Mouse (Mus musculus): ENCODE results near the gene I830077J02Rik.
"Not testable (repeated sequence)": the region's sequence is repeated elsewhere in the genome, so short reads cannot be mapped to it uniquely, and the experiment has no call there.

The I830077J02Rik gene

GRCm38 (mm10) chr3:105918355-105918745 lies 14.1 kb downstream of the I830077J02Rik start:
- DNase-seq (ENCODE audit: low read depth, low spot score), result no peak

- DNase-seq (ENCODE audit: low read depth, low spot score), result no peak
Measured at GRCm38 (mm10) chr3:105917656-105918354, 14.7 kb downstream of the I830077J02Rik start.

GRCm38 (mm10) chr3:105916455-105916854 lies 16.0 kb downstream of the I830077J02Rik start:
- not testable (repeated sequence) for DNase-seq (ENCODE audit: low read depth, low spot score)

DNA sequence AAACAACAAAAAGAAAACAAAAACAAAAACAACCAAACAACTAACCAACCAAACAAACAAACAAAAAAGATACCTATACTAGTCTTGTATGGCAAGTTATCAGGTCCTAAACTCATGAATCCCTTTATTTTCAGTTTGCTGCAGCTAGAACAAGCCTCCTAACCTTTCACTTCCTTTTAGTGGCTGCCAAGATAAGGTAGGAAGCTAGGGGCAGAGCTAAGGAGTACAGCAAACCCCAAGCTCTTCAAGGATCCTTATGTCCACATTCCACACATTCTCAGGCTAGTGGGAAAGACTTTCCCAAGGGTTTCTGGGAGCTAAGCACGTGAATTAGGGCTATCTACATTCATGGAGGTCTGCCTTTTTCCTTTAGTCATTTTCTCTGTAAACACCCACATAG lies 17.2 kb downstream of the I830077J02Rik start:
- DNase-seq (ENCODE audit: low read depth, low spot score), result peak; percentile 26

GRCm38 (mm10) chr3:105913839-105914681 lies 18.4 kb downstream of the I830077J02Rik start:
- DNase-seq (ENCODE audit: low read depth, low spot score), result no peak

DNA sequence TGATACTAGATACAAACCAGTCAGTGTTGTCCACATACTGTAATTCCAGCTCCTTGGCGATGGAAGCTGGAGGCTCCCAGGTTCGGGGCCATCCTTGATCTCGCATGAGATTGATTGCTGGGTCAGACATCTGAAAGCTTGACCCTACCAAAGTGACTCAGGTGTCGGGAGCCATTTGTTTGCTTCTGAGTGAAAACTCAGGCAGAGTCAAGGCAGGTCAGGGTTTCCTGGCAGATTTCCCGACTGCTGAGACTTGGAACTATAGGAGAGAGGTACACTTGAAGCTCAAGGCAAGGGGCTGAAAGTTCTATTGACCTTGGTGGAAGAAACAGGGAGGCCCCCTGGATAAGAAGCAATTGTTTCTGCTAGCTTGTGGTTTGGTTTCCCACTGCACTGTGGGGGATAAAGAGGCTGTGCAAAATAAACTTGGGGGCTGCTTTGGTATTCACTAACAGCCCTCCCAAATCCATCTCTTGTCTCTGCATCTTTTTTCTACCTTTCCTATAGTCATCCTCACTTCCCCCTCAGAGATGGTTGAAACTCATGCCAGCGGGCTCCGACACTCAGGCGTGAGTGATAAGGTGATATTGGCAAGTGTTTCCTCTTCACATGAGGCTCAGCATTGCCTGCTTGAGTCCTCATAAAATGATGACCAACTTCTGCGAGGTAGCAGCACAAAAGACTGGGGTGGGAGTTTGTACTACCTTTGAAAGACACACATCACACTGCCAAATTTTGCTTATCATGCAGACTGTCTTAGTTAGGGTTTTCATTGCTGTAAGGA lies 20.2 kb downstream of the I830077J02Rik start:
- no peak for DNase-seq (ENCODE audit: low read depth, low spot score)

DNA sequence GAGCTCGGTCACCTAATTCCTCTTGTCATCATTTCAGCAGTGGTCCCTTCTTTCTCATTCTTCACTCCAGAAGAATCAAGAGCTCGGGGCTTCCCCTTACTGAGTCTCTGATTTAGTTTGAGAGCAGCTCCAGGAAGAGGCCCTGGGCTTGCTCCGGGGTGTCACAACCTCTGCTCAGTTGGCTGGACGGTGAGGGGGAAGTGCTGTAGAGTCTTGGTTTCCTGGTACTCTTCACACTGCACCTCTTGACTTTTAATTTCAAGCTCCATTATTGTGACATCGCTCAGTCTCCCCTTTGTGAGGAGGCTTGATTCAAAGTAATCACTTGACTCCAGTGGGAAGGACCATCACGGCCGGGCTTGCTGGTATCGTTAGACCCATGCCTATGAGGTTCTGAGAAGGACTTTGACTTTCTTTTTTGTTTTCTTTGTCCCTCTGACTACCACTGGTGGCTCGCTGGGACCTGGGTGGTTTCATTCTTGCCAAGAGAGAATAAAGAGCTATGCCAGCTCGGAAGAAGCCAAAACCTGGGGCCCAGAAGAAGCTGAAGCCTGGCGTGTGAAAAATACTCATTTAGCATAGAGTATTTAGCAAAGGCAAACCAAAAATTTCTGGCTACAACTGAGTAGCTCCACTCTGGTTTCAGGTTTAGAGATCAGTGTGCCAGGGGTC lies 21.8 kb downstream of the I830077J02Rik start:
- DNase-seq (ENCODE audit: low read depth, low spot score), result no peak

GRCm38 (mm10) chr3:105908976-105909375 lies 23.5 kb downstream of the I830077J02Rik start:
- no peak for DNase-seq (ENCODE audit: low read depth, low spot score)

DNA sequence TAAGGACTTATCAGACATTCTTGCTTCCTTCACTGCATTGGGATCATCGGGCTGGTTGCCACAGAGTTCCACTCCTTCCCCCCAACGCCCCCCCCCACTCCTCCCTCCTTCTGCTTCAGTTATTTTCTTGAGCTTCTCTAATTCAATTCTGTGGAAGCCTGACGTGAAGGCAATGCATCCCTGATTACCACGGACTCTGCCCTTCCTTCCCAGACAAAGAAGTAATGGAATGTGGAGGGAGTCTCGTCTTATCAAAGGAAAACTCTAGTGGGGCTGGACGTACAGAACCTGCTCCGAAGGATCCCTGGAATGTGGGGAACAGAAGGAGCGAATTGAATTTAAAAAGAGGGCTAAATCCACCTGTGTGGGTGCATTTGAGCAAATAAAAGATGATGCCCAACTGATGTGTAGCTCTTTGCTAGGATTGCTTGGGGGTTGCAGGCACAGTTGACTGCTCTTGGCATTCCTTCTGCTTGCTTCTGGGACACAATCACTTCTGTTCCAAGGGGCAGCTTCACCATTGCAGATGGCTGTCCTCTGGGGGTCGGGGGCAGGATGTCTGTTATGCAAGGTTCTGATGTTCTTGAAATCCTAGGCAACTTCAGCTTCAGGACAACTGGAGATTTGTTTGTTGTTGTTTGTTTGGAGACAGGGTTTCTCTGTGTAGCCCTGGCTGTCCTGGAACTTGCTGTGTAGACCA lies 24.4 kb downstream of the I830077J02Rik start:
- DNase-seq (ENCODE audit: low read depth, low spot score), result peak; percentile 28

DNA sequence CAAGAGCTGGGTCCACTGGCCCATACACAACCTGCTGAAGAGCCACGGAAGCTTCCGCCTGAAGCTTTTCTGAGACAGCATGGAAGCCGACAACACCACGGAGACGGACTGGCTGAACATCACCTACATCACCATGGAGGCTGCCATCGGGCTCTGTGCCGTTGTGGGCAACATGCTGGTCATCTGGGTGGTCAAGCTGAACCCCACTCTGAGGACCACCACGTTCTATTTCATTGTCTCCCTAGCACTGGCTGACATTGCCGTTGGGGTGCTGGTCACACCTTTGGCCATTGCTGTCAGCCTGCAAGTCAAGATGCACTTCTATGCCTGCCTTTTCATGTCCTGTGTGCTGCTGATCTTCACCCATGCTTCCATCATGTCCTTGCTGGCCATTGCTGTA lies 27.7 kb downstream of the I830077J02Rik start:
- no peak for DNase-seq (ENCODE audit: low read depth, low spot score)

GRCm38 (mm10) chr3:105904213-105904612 lies 28.3 kb downstream of the I830077J02Rik start:
- no peak for DNase-seq (ENCODE audit: low read depth, low spot score)

DNA sequence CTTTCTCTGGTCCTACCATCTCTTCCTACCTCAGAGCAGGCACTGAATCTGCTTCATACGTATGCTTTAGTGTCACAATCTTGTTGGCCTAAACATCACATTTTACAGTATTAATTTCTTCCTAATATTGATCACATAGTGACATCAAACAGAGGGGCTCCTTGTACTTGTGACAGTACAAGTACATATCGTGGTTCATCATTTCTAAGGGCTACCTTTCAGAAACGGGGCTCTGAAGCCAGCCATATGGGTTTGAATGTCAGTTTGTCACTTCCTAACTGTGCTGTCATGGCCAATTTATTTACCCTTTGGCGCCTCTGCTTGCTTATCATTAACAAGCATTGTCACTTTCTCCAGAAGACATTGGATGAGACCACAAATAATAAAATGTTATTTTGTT lies 31.0 kb downstream of the I830077J02Rik start:
- no peak for DNase-seq (ENCODE audit: low read depth, low spot score)

GRCm38 (mm10) chr3:105900716-105901115 lies 31.7 kb downstream of the I830077J02Rik start:
- DNase-seq (ENCODE audit: low read depth, low spot score), result no peak

DNA sequence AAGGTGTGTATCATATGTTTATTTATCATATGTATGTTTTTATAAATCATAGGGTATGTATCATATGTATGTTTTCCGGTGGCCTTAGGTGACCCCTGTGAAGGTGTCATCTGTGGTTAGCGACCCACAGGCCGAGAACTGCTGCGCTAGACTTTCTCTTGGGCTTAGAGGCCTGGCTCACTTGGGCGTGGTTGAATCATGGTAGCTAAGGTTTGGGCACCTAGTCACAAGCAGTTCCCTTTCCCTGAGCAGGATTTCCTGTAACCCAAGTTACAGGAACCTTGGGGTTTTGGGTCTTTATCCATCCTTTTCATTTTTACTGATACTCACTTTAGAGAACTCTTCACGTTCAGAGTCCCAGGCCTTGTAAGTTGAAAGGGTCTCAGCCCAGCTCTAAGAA lies 32.2 kb downstream of the I830077J02Rik start:
- no peak for DNase-seq (ENCODE audit: low read depth, low spot score)

DNA sequence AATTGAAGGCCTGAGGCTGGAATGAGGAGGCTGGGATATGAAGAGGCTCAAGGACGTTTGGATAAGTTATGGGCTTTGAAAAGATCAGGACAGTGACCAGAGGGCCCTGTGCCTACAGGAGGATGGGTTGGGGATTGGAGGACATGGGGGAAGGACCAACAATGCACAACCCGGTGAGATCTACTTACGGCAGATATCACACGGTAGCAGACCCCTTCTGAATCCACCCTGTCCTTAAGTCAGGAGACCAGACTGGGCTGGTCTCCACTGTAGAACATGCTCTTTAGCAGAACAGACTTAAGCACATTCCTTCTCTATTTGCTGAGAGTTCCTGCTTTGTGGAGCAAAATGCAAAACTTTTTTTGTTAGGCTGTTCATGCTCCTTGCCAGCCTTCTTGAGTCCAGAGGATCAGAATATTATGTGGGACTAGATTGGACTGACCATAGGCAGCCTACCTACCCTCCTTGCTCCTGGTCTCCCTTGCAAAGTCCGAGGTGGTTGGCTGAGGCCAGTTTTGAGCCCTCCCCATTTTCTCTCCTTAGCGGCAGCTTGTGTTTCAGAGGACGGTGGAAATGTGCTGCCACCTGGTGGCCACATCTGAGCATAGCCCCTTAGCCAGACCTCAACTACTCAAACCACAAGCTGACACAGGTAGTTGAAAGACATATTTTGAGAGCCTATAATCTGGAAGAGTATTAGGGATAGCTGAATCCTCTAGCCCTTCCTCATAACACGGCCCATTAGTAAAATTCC lies 32.9 kb downstream of the I830077J02Rik start:
- peak; percentile 89 for DNase-seq (ENCODE audit: low read depth, low spot score)

GRCm38 (mm10) chr3:105898861-105899260 lies 33.6 kb downstream of the I830077J02Rik start:
- DNase-seq (ENCODE audit: low read depth, low spot score), result no peak

DNA sequence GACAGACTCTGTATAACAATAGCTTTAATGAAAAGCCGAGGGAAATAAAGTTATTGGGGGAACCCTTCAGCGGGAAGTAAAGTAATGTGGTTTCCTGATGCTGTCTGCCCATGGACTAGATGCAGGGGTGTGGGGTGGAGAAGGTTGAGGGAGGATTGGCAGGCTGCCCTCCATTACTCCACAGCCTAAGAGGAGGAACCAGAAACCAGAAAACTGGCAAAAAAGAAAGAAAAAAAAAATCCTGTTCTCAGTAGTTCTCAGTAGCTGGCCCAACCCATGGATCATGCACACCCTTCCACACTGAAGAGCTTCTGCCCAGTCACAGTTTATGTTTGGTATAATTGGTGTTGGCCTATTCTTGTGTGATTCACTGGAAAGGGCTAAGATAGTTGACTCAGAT lies 34.1 kb downstream of the I830077J02Rik start:
- no peak for DNase-seq (ENCODE audit: low read depth, low spot score)

DNA sequence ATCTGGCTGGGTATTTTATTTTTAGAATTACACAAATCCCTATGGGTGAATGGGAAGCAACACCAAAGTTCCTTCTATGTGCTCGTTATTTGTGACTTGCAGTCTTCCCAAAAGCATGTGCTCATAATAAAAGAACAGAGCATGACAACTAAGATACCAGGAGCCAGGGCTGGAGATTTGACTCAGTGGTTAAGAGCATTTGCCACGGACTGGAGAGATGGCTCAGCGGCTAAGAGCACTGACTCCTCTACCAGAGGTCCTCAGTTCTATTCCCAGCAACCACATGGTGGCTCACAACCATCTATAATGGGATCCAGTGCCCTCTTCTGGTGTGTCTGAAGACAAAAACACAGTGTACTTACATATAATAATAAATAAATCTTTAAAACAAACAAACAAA lies 35.7 kb downstream of the I830077J02Rik start:
- DNase-seq (ENCODE audit: low read depth, low spot score), result no peak

- peak; percentile 72 for DNase-seq (ENCODE audit: low read depth, low spot score)
Measured at GRCm38 (mm10) chr3:105894601-105895592, 37.6 kb downstream of the I830077J02Rik start.
